Mouse (Mus musculus) sigmoid colon, adult 10 weeks (tissue): Measurements from ENCODE around the gene Teddm1b. TPM values are rescaled to one million over a fixed set of nuclear protein-coding genes. Genes with fewer than 3 reads are reported as not detected.

ENCODE experiments used
- polyA plus RNA-seq: library from polyadenylated mRNA; stranded (reverse); fragments of 350-450 nt; fragmentation: Illumina TruSeq; extraction: RNeasy Lipid Tissue Mini Kit (QIAGEN cat#74804); gene quantifications from one replicate; pipeline ENCODE4 v1.2.3, GENCODE M21; 2014; ENCODE audit warnings: low read depth, low replicate concordance

Gene Teddm1b
- polyA plus RNA-seq, result not detected

DNA sequence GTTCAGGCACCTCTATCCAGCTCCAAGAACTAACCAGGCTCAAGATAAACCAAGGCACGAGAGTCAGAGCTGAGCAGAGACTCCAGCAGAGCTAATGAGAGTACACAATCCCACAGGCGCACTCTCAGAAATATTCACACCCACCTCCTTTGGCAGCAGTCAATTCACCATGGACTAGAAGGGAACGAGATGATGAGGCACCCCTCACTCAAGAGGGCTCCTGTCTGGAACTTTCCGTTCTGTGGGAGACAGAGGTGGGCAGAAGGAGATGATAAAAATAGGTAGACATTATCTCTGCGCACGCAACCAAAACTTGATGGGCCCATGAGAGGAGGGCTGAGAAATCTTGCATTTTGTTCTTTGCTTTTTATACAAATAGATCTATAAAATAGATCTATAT, at the start of gene Teddm1b:
Gene Teddm1b, plus strand, starts transcription at position 301 of the 400 bp plus-strand sequence.

GRCm38 (mm10) chr1:153844042-153844441, 30.1 kb upstream of the Teddm1b start, which contains the start of gene Rgsl1:
Gene Rgsl1, minus strand, starts transcription at chr1:153844142.

GRCm38 (mm10) chr1:153891442-153891841, 17.3 kb downstream of the Teddm1b start, which contains the start of gene Teddm1a:
Gene Teddm1a, plus strand, starts transcription at chr1:153891742.

GRCm38 (mm10) chr1:153899731-153900380, 25.7 kb downstream of the Teddm1b start, which contains the start of the genes Glul and Teddm2:
Gene Glul, plus strand, starts transcription at chr1:153899944.
Gene Teddm2, minus strand, starts transcription at chr1:153900228.

Other genes with a start within 250 kb of the Teddm1b start
- gene Rgs8, start 221.3 kb upstream of the Teddm1b start, polyA plus RNA-seq, result 0.69 TPM
- 1.4 TPM for gene Rgs16, start 134.0 kb upstream of the Teddm1b start, polyA plus RNA-seq
- gene Rnasel, start 124.9 kb upstream of the Teddm1b start, polyA plus RNA-seq, result 636 TPM
- gene Rgsl1, start 30.2 kb upstream of the Teddm1b start, polyA plus RNA-seq, result 0.63 TPM
- gene Teddm1a, start 17.4 kb downstream of the Teddm1b start, polyA plus RNA-seq, result not detected
- gene Glul, start 25.6 kb downstream of the Teddm1b start, polyA plus RNA-seq, result 435 TPM
- gene Teddm2, start 25.9 kb downstream of the Teddm1b start, polyA plus RNA-seq, result 1.1 TPM